Mouse (Mus musculus): ENCODE measurements at regions not wholly inside any gene's neighbourhood (a gene's known extent, or its start where the extent isn't known, plus 50 kb on each side); places are given as distances from the start of the nearest gene placed in this dataset.

DNA sequence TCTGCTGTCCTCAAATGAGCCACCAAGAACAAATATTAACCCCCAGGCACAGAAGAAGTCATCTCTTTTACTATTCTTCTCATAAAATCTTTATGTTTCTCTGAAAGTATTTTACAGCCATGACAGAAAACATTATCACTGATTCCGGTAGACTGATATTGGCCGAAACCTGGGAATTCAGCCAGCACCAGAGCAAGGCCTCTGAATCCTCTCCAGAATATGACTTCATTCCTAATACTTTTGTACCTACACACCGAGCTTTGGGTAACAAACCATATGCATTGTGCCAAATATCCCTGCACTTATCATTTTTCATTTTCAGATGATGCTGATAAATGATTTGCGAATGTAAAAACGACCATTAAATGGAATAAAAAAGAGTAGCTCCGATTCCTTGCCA, 791.9 kb upstream of the Pou3f2 start:
- no peak for TF ChIP-seq CTCF (IDR thresholded peaks at IDR 0.05)
- TF ChIP-seq EP300 (IDR thresholded peaks at IDR 0.05; ENCODE audit: insufficient read depth, low read depth, low read length) = no peak
- TF ChIP-seq POLR2A (IDR thresholded peaks at IDR 0.05; ENCODE audit: insufficient read depth, low read depth, low read length) = no peak
